Mouse (Mus musculus): Measurements from ENCODE around the gene Cntn5. TPM values are rescaled to one million over a fixed set of nuclear protein-coding genes. Genes with fewer than 3 reads are reported as not detected.

The Cntn5 gene
- total RNA-seq, 2 experiments from 2014 or later, result not detected

GRCm38 (mm10) chr9:10044969-10045789, 859.4 kb downstream of the Cntn5 start:
- DNase-seq, result no peak
- intact Hi-C loops (cut with DNase I; ENCODE audit: low total_unique reads), result no loop called here

GRCm38 (mm10) chr9:10043001-10043400, 861.6 kb downstream of the Cntn5 start:
- intact Hi-C loops (cut with DNase I; ENCODE audit: low total_unique reads), result no loop called here

GRCm38 (mm10) chr9:10015129-10015528, 889.4 kb downstream of the Cntn5 start:
- intact Hi-C loops (cut with DNase I; ENCODE audit: low total_unique reads), result no loop called here

More at GRCm38 (mm10) chr9:10043001-10043400, 861.6 kb downstream of the Cntn5 start:
- no peak for DNase-seq

GRCm38 (mm10) chr9:9984028-9984427, 920.5 kb downstream of the Cntn5 start:
- DNase-seq, result no peak
- intact Hi-C loops (cut with DNase I; ENCODE audit: low total_unique reads), result no loop called here

More at GRCm38 (mm10) chr9:10015129-10015528, 889.4 kb downstream of the Cntn5 start:
- no peak for DNase-seq

- intact Hi-C loops (cut with DNase I; ENCODE audit: low total_unique reads), result no loop called here
- DNase-seq, result no peak
These were observed 921.4 kb downstream of the Cntn5 start for GRCm38 (mm10) chr9:9983220-9983619.

GRCm38 (mm10) chr9:9965370-9965769, 939.2 kb downstream of the Cntn5 start:
- no peak for DNase-seq
- intact Hi-C loops (cut with DNase I; ENCODE audit: low total_unique reads), result no loop called here

GRCm38 (mm10) chr9:9960610-9961172, 943.9 kb downstream of the Cntn5 start:
- no peak for DNase-seq
- intact Hi-C loops (cut with DNase I; ENCODE audit: low total_unique reads), result no loop called here

- no peak for DNase-seq
- intact Hi-C loops (cut with DNase I; ENCODE audit: low total_unique reads), result no loop called here
These were observed 955.2 kb downstream of the Cntn5 start for GRCm38 (mm10) chr9:9949346-9949745.

GRCm38 (mm10) chr9:9944872-9945271, 959.7 kb downstream of the Cntn5 start:
- no peak for DNase-seq
- intact Hi-C loops (cut with DNase I; ENCODE audit: low total_unique reads), result no loop called here

- DNase-seq, result no peak
- intact Hi-C loops (cut with DNase I; ENCODE audit: low total_unique reads), result no loop called here
These were observed 966.8 kb downstream of the Cntn5 start for GRCm38 (mm10) chr9:9937444-9938436.

GRCm38 (mm10) chr9:9920580-9920979, 984.0 kb downstream of the Cntn5 start:
- intact Hi-C loops (cut with DNase I; ENCODE audit: low total_unique reads), result no loop called here
- no peak for DNase-seq

GRCm38 (mm10) chr9:9899070-9899469, 1005.5 kb downstream of the Cntn5 start:
- DNase-seq, result no peak
- intact Hi-C loops (cut with DNase I; ENCODE audit: low total_unique reads), result no loop called here

GRCm38 (mm10) chr9:9886210-9886609, 1018.4 kb downstream of the Cntn5 start:
- DNase-seq, result no peak

GRCm38 (mm10) chr9:9882779-9883383, 1021.7 kb downstream of the Cntn5 start:
- intact Hi-C loops (cut with DNase I; ENCODE audit: low total_unique reads), result no loop called here
- DNase-seq, result no peak

More at GRCm38 (mm10) chr9:9886210-9886609, 1018.4 kb downstream of the Cntn5 start:
- intact Hi-C loops (cut with DNase I; ENCODE audit: low total_unique reads), result no loop called here

GRCm38 (mm10) chr9:9872112-9873035, 1032.2 kb downstream of the Cntn5 start:
- intact Hi-C loops (cut with DNase I; ENCODE audit: low total_unique reads), result no loop called here
- no peak for DNase-seq

GRCm38 (mm10) chr9:9860631-9861030, 1043.9 kb downstream of the Cntn5 start:
- DNase-seq, result no peak
- intact Hi-C loops (cut with DNase I; ENCODE audit: low total_unique reads), result no loop called here

- intact Hi-C loops (cut with DNase I; ENCODE audit: low total_unique reads), result no loop called here
- no peak for DNase-seq
These were observed 1045.3 kb downstream of the Cntn5 start for GRCm38 (mm10) chr9:9859323-9859722.

- no peak for DNase-seq
- intact Hi-C loops (cut with DNase I; ENCODE audit: low total_unique reads), result no loop called here
These were observed 1049.8 kb downstream of the Cntn5 start for GRCm38 (mm10) chr9:9854791-9855190.
